Mouse (Mus musculus) left cerebral cortex, adult 18-20 months (tissue): Measurements from ENCODE around the gene Tmem176b. TPM values are rescaled to one million over a fixed set of nuclear protein-coding genes. Genes with fewer than 3 reads are reported as not detected.

ENCODE experiments used
- DNase-seq, 2 experiments: peaks; one replicate each; pipeline ENCODE4 v3.0.0; 2021 to 2022; ENCODE audit warnings: low spot score in 2 of 2, mixed read lengths in 1 of 2
- total RNA-seq, 2 experiments: library from RNA; stranded (reverse); gene quantifications; 2 replicates each; pipeline ENCODE4 v1.2.3; 2021

The Tmem176b gene
- total RNA-seq, 2 experiments from 2014 or later: 55.5 to 58.5 TPM

- no peak for DNase-seq
Observed at GRCm38 (mm10) chr6:48803406-48804051, 37.8 kb downstream of the Tmem176b start.

DNA sequence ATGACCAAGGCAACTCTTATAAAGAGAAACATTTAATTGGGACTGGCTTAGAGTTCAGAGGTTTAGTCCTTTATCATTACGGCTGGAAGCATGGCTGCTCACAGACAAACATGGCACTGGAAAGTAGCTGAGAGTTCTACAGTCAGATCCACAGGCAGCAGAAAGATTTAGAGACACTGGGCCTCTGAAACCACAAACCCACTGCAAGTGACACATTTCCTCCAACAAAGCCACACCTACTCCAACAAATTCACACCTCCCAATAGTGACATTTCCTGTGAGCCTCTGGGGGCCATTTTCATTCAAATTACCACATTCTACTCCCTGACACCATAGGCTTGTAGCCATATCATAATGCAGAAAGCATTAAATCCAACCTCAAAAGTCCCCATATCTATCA lies 39.4 kb downstream of the Tmem176b start:
- no peak for DNase-seq

GRCm38 (mm10) chr6:48787867-48788266 lies 53.4 kb downstream of the Tmem176b start:
- no peak for DNase-seq

GRCm38 (mm10) chr6:48785601-48786000 lies 55.7 kb downstream of the Tmem176b start:
- DNase-seq: no peak

GRCm38 (mm10) chr6:48785189-48785588 lies 56.1 kb downstream of the Tmem176b start:
- no peak for DNase-seq

DNA sequence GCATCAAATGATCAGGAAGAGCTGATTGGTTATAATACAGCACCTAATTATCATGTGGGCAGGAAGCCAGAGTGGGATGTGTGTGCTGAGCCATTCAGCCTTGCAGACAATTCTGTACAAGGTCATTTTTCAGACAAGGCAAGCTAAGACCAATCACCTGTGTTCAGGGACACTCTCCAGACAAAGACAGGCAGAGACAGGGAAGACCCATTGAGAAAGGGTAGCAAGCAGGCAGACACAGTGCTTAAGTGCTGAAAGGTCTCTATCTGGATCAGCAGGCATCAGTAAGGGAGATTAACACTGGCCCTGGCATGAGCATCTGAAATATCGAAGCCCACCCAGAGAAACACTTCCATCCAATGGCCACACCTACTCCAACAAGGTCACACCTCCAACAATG lies 56.9 kb downstream of the Tmem176b start:
- DNase-seq: no peak

Other genes with a start within 250 kb of the Tmem176b start
- gene Repin1, start 247.6 kb downstream of the Tmem176b start, total RNA-seq: 10 to 100 TPM; 55.0 to 58.6 TPM
- gene Gm44965, start 247.6 kb downstream of the Tmem176b start, total RNA-seq: not detected
- 1 to 10 TPM; 6.0 to 8.1 TPM for gene Zfp775, start 239.4 kb downstream of the Tmem176b start, total RNA-seq
- gene AI854703, start 214.7 kb downstream of the Tmem176b start, total RNA-seq: 10 to 100 TPM; 15.9 to 16.0 TPM
- gene Gimap8, start 194.3 kb downstream of the Tmem176b start, total RNA-seq: under 1 TPM; 0.91 to 0.93 TPM
- gene Gimap9, start 165.4 kb downstream of the Tmem176b start, total RNA-seq: under 1 TPM; 0.70 to 0.80 TPM
- gene Gimap4, start 156.9 kb downstream of the Tmem176b start, total RNA-seq: under 1 TPM; 0.28 to 0.75 TPM
- gene Gimap6, start 133.3 kb downstream of the Tmem176b start, total RNA-seq: 1 to 10 TPM; 3.6 to 4.1 TPM
- gene Gm28053, start 122.9 kb downstream of the Tmem176b start, total RNA-seq: 1 to 10 TPM in 1 of 2 experiments, not detected in 1; 2.3 TPM
- gene Gimap7, start 122.9 kb downstream of the Tmem176b start, total RNA-seq: not detected
- 1 to 10 TPM; 2.1 to 2.3 TPM for gene Gimap1, start 102.4 kb downstream of the Tmem176b start, total RNA-seq
- gene Gimap5, start 95.3 kb downstream of the Tmem176b start, total RNA-seq: 1 to 10 TPM in 1 of 2 experiments, under 1 TPM in 1; 0.89 to 1.4 TPM
- gene Gimap3, start 70.6 kb downstream of the Tmem176b start, total RNA-seq: not detected
- gene Tmem176a, start 577 bp downstream of the Tmem176b start, total RNA-seq: 10 to 100 TPM; 28.9 to 40.9 TPM
- gene Aoc1, start 31.4 kb upstream of the Tmem176b start, total RNA-seq: not detected
- not detected for gene 1600015I10Rik, start 88.4 kb upstream of the Tmem176b start, total RNA-seq
- gene Doxl2, start 133.5 kb upstream of the Tmem176b start, total RNA-seq: not detected
- gene Svs1, start 145.4 kb upstream of the Tmem176b start, total RNA-seq: not detected
- gene Gpnmb, start 195.1 kb upstream of the Tmem176b start, total RNA-seq: 1 to 10 TPM; 1.9 to 2.8 TPM
- 10 to 100 TPM; 23.8 to 34.4 TPM for gene Malsu1, start 232.3 kb upstream of the Tmem176b start, total RNA-seq